Mouse (Mus musculus): ENCODE measurements at regions not wholly inside any gene's neighbourhood (a gene's known extent, or its start where the extent isn't known, plus 50 kb on each side); places are given as distances from the start of the nearest gene placed in this dataset.
A peak's percentile ranks its signal among the peaks of the same experiment; 100 is the strongest.

DNA sequence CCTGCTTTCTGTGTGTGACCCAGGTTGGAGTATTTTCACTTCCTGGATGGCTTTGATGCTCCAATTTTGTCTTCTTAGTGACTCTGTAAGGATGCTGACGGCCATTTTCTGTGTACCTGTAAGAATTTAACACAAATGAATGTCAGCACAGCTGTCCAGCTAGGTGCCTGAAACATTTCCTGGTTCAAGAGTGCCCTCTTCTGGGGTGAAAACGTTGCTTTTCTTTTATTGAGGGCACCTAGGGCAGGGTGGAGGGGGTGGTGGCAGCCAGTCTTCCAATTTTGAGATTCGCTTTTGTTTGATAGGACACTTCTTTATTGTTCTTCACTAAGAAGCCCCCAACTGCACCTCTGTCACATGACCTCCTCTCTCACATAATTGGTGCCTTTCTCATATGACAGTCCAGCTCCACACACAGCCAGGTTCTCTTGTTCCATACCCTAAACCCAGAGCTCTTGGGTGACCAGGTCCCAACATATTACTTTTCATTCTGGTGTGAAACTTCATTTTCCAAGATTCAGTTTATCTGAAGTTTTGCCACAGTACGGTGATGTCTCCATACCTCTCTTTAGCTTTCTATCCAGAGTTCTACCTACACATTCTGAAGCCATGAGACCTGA lies 505.6 kb downstream of the Tns1 start:
- H3K27me3 ChIP-seq (replicated peaks; ENCODE audit: insufficient read depth, low read length) = no peaks in the 10 kb centered on the region
- H3K4me2 ChIP-seq (replicated peaks; ENCODE audit: low read depth, low read length) = no peak overlapping the region
- no peaks in the 10 kb centered on the region for H3K9me3 ChIP-seq (ENCODE audit: low read length)
- 33% methylated on average over 4 of the region's 4 CpGs for WGBS
- peak; percentile 43; the same call in 1 of the 2 replicates for ATAC-seq
- no peak overlapping the region for H3K27ac ChIP-seq (ENCODE audit: low read length)
- TF ChIP-seq CTCF (IDR thresholded peaks at IDR 0.05) (peak; percentile 67), EP300 (IDR thresholded peaks at IDR 0.05) (no peak)
- no peak overlapping the region for H3K4me3 ChIP-seq (ENCODE audit: low read depth, low read length)
- DNase-seq (ENCODE audit: low spot score) = peak; percentile 55
- H3K4me1 ChIP-seq (ENCODE audit: insufficient read depth, low read depth, low read length) = no peaks in the 10 kb centered on the region
- no peaks in the 10 kb centered on the region for H3K36me3 ChIP-seq (ENCODE audit: insufficient read depth, low read length)
- H3K9ac ChIP-seq (replicated peaks; ENCODE audit: low read depth) = no peak overlapping the region

DNA sequence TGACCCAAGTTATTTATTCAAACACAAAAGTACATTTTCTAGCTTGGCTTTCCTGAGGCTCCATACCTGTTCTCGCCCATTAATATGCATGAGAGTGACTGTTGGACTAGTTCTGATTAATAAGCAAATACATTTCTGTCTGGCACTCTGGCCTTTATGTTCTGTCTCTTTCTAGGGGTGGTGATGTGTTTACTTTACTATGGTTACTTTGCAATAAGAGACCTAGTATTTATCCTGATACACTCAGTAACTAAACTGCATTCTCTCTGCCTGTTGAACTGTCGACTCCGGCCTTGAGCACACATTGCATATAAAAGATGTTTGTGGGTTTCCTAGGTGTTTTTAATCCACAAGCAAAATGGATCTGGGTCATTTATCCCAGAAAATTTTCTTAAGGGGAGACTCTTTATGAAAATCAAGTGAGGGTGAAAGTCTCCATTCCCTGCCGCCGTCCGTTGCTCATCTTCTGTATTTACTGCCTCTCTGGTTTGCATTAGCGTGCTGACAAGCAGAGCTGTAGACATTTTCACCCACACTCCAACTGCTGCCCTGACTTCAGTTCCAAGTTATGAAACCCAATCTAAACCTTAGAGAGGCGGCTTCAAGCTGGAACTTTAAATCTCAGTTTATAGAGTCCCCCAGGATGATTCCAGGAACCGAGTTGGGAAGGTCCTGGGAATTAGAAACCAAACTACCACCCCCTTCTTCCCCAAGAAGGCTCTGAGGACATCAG lies 530.4 kb downstream of the Tns1 start:
- Histone ChIP-seq H3K27me3 (replicated peaks; ENCODE audit: insufficient read depth, low read length) (no peaks in the 10 kb centered on the region), H3K4me3 (ENCODE audit: low read depth, low read length) (no peak overlapping the region), H3K4me1 (ENCODE audit: insufficient read depth, low read depth, low read length) (peaks cover 3% of the 10 kb centered on the region; the same call in 1 of the 2 replicates), H3K9me3 (ENCODE audit: low read length) (no peaks in the 10 kb centered on the region), H3K27ac (ENCODE audit: low read length) (no peak overlapping the region), H3K9ac (replicated peaks; ENCODE audit: low read depth) (no peak overlapping the region), H3K4me2 (replicated peaks; ENCODE audit: low read depth, low read length) (no peak overlapping the region), H3K36me3 (ENCODE audit: insufficient read depth, low read length) (no peaks in the 10 kb centered on the region)
- TF ChIP-seq EP300 (IDR thresholded peaks at IDR 0.05) (no peak), CTCF (IDR thresholded peaks at IDR 0.05) (no peak)
- ATAC-seq (no peak), DNase-seq (ENCODE audit: low spot score) (no peak)
- 72% methylated on average over 9 of the region's 9 CpGs for WGBS

DNA sequence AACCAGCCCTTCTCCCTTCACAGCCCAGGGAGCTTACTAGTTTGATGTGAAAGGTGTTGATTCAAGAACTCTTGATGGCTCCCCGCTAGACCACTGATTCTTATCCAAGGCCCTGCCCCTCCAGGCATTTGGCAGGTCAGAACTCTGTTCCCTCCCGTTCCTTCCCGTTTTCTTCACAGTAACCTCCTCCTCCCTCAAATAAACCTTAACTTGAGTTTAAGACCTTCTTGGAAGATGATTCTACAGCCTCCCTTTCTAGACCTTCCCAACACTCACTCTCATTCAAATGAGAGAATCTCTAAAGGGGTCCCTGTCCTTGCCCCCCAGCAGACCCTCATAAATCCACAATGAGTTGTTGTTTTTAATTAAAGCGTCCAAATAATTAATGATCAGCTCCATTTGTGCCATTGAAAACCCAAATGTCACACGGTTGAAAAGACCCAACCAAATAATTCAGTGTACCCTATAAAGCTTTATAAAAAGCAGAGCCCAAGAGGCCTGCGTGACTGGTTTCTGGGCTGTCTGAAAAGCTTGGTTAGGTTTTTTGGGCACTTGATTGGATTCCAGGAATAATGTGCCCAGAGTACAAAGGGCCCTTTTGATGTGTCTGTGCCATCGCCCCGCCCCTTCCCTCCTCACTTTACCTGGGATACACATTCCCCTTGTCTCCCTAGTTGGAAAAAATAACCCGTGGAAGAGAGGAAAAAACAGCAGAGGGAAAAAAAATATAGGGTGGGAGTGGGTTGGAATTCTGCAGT lies 532.7 kb downstream of the Tns1 start:
- no peak overlapping the region for H3K4me3 ChIP-seq (ENCODE audit: low read depth, low read length)
- no peak overlapping the region for H3K4me2 ChIP-seq (replicated peaks; ENCODE audit: low read depth, low read length)
- no peaks in the 10 kb centered on the region for H3K36me3 ChIP-seq (ENCODE audit: insufficient read depth, low read length)
- H3K4me1 ChIP-seq (ENCODE audit: insufficient read depth, low read depth, low read length) = peaks cover 3% of the 10 kb centered on the region; the same call in 1 of the 2 replicates
- TF ChIP-seq CTCF (IDR thresholded peaks at IDR 0.05) (no peak), EP300 (IDR thresholded peaks at IDR 0.05) (no peak)
- H3K27ac ChIP-seq (ENCODE audit: low read length) = no peak overlapping the region
- H3K9ac ChIP-seq (replicated peaks; ENCODE audit: low read depth) = no peak overlapping the region
- ATAC-seq = no peak
- 52% methylated on average over 9 of the region's 9 CpGs for WGBS
- no peaks in the 10 kb centered on the region for H3K9me3 ChIP-seq (ENCODE audit: low read length)
- H3K27me3 ChIP-seq (replicated peaks; ENCODE audit: insufficient read depth, low read length) = no peaks in the 10 kb centered on the region
- no peak for DNase-seq (ENCODE audit: low spot score)

DNA sequence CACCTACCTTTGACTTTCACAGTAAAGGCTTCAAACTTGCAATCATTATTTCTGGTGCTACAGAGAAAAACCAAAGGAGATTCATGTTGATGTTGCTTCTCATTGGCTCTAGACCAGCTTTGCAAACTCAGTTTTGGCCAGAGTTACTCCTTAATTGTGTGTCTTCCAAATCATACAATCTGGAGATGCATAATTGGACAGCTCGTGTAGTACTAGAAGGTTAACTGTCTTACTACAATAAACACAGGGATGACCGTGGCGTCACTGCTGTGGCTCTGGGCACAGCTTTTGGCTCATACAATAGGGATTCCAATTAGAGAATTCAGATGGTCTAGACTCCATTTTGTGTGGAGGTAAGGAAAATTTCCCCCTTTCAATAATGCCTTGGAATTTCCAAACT lies 544.6 kb downstream of the Tns1 start:
- Histone ChIP-seq H3K4me3 (ENCODE audit: low read depth, low read length) (no peak overlapping the region), H3K4me2 (replicated peaks; ENCODE audit: low read depth, low read length) (no peak overlapping the region), H3K27ac (ENCODE audit: low read length) (no peak overlapping the region), H3K9ac (replicated peaks; ENCODE audit: low read depth) (no peak overlapping the region), H3K27me3 (replicated peaks; ENCODE audit: insufficient read depth, low read length) (no peaks in the 10 kb centered on the region), H3K4me1 (ENCODE audit: insufficient read depth, low read depth, low read length) (no peaks in the 10 kb centered on the region; the same call in 1 of the 2 replicates), H3K9me3 (ENCODE audit: low read length) (no peaks in the 10 kb centered on the region), H3K36me3 (ENCODE audit: insufficient read depth, low read length) (no peaks in the 10 kb centered on the region)
- TF ChIP-seq EP300 (IDR thresholded peaks at IDR 0.05) = no peak
- TF ChIP-seq CTCF (IDR thresholded peaks at IDR 0.05) = no peak
- 66% methylated on average over 3 of the region's 3 CpGs for WGBS
- no peak for ATAC-seq
- DNase-seq (ENCODE audit: low spot score) = peak; percentile 46

DNA sequence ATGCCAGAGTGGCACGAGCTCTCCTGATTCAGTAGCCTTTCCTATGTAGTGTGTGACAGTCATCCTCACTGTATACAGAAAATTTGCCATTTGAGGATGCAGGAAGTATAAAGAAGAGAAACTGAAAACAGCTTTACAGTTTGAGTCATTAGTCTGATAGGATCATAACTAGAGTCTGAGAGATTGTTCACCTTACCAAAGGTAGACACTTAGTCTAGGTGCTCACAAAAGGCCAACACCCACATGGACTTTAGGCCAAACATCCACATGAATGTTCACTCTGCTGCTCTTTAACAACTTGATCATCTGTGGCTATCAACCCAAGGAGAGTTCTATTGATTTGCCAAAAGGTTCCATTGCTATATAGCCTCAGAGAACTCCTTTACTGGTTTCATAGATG lies 547.2 kb downstream of the Tns1 start:
- WGBS = 77% methylated on average over 1 of the region's 1 CpGs
- TF ChIP-seq EP300 (IDR thresholded peaks at IDR 0.05) (no peak), CTCF (IDR thresholded peaks at IDR 0.05) (no peak)
- H3K4me1 ChIP-seq (ENCODE audit: insufficient read depth, low read depth, low read length) = no peaks in the 10 kb centered on the region; the same call in 1 of the 2 replicates
- H3K4me3 ChIP-seq (ENCODE audit: low read depth, low read length) = no peak overlapping the region
- no peak overlapping the region for H3K4me2 ChIP-seq (replicated peaks; ENCODE audit: low read depth, low read length)
- H3K27ac ChIP-seq (ENCODE audit: low read length) = no peak overlapping the region
- H3K9me3 ChIP-seq (ENCODE audit: low read length) = no peaks in the 10 kb centered on the region
- H3K27me3 ChIP-seq (replicated peaks; ENCODE audit: insufficient read depth, low read length) = no peaks in the 10 kb centered on the region
- DNase-seq (ENCODE audit: low spot score) (no peak), ATAC-seq (no peak)
- no peak overlapping the region for H3K9ac ChIP-seq (replicated peaks; ENCODE audit: low read depth)
- H3K36me3 ChIP-seq (ENCODE audit: insufficient read depth, low read length) = no peaks in the 10 kb centered on the region

DNA sequence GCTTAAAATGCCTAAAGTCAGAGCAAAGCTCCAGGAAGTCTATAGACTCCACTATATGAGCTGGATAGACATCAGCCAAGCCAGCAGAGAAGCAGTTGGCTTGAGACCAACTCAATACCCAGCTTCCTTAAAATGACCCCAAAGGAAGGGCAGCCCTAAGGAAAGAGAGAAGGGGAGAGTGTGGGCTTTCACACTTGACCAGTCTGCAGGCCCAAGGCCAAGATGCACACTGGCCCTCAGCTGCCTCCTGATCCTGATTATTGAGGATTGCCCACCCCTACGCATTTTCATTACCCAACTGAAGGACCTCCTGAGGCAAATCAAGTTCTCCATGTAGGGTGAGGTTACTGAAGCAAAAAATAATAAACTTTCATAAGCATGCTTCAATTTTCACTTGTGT lies 548.6 kb downstream of the Tns1 start:
- 100% methylated on average over 1 of the region's 1 CpGs for WGBS

More for the DNA sequence above, 548.6 kb downstream of the Tns1 start:
- Histone ChIP-seq H3K4me2 (replicated peaks; ENCODE audit: low read depth, low read length) (no peak overlapping the region), H3K4me1 (ENCODE audit: insufficient read depth, low read depth, low read length) (no peaks in the 10 kb centered on the region; the same call in 1 of the 2 replicates), H3K9ac (replicated peaks; ENCODE audit: low read depth) (no peak overlapping the region), H3K27me3 (replicated peaks; ENCODE audit: insufficient read depth, low read length) (no peaks in the 10 kb centered on the region), H3K4me3 (ENCODE audit: low read depth, low read length) (no peak overlapping the region), H3K9me3 (ENCODE audit: low read length) (no peaks in the 10 kb centered on the region), H3K36me3 (ENCODE audit: insufficient read depth, low read length) (no peaks in the 10 kb centered on the region), H3K27ac (ENCODE audit: low read length) (no peak overlapping the region)
- ATAC-seq = no peak
- no peak for DNase-seq (ENCODE audit: low spot score)
- TF ChIP-seq CTCF (IDR thresholded peaks at IDR 0.05) (no peak), EP300 (IDR thresholded peaks at IDR 0.05) (no peak)
